Mouse (Mus musculus): Measurements from ENCODE around the gene Supt3. TPM values are rescaled to one million over a fixed set of nuclear protein-coding genes. Genes with fewer than 3 reads are reported as not detected.

The Supt3 gene
- polyA plus RNA-seq, 1 experiment from 2014 or later = 6.5 TPM

- 44% methylated on average over 3 of the region's 3 CpGs for WGBS (ENCODE audit: insufficient replicate concordance)
- Histone ChIP-seq H3K4me3 (replicated peaks) (no peak overlapping the region), H3K9me3 (replicated peaks) (no peaks in the 10 kb centered on the region), H3K9ac (no peak overlapping the region), H3K27ac (replicated peaks) (peak overlapping the region; percentile 85), H3K4me2 (0 out of 2 replicates have a peak overlapping the region, but pooled peaks have one; percentile 42), H3K36me3 (replicated peaks) (no peaks in the 10 kb centered on the region), H3K27me3 (no peaks in the 10 kb centered on the region), H3K4me1 (replicated peaks) (peaks cover 27% of the 10 kb centered on the region)
- no peak for ATAC-seq (ENCODE audit: insufficient read depth)
Measured at GRCm38 (mm10) chr17:44829587-44829986, 52.6 kb downstream of the Supt3 start.

DNA sequence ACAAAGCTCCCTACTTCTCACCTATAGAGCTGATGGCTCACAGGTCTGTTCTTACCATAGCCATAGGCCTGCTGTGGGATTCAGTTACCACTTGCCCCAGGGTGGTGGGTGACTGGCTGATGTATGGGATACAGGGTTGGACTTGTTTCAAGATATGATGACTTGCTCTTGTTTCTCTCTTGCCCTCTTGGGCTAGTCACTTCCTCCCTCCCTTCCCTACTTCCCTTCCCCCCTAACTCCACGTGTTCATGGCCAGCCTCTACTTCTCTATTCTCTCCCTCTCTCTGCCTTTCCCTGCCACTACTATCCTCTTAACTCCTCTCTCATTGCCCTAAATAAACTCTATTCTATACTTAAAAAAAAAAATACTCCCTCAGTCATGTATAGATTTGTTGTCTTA is 54.2 kb downstream of the Supt3 start:
- peaks cover 27% of the 10 kb centered on the region for H3K4me1 ChIP-seq (replicated peaks)
- H3K4me3 ChIP-seq (replicated peaks) = no peak overlapping the region
- no peaks in the 10 kb centered on the region for H3K27me3 ChIP-seq
- H3K9ac ChIP-seq = no peak overlapping the region
- no peaks in the 10 kb centered on the region for H3K36me3 ChIP-seq (replicated peaks)
- H3K9me3 ChIP-seq (replicated peaks) = no peaks in the 10 kb centered on the region
- WGBS (ENCODE audit: insufficient replicate concordance) = 20% methylated on average over 1 of the region's 1 CpGs
- no peak for ATAC-seq (ENCODE audit: insufficient read depth)
- H3K4me2 ChIP-seq = no peak overlapping the region
- H3K27ac ChIP-seq (replicated peaks) = no peak overlapping the region

DNA sequence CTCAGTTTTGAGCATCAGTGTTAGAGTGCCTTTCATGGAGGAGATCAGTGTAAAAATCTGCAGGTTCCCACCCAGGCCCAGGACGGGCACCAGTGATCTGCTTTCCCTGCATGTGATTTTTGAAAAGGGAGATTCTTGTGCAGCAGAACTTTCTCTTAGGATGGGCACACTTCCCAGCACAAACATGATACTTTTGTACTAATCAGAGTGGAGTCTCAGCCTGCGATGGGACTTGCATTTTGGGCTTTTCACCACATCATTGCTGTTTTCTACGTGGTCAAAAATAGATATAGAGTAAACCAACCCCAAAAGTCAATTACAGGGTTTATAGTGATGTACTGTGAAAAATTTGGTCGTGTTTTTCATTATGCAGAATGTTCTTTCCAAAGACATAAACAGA is 65.2 kb downstream of the Supt3 start:
- H3K36me3 ChIP-seq (replicated peaks) = no peaks in the 10 kb centered on the region
- H3K9me3 ChIP-seq (replicated peaks) = no peaks in the 10 kb centered on the region
- H3K4me3 ChIP-seq (replicated peaks) = no peak overlapping the region
- H3K27me3 ChIP-seq = no peaks in the 10 kb centered on the region
- no peak overlapping the region for H3K9ac ChIP-seq
- no peaks in the 10 kb centered on the region for H3K4me1 ChIP-seq (replicated peaks)
- H3K27ac ChIP-seq (replicated peaks) = no peak overlapping the region
- 63% methylated on average over 4 of the region's 4 CpGs for WGBS (ENCODE audit: insufficient replicate concordance)
- H3K4me2 ChIP-seq = no peak overlapping the region
- no peak for ATAC-seq (ENCODE audit: insufficient read depth)

GRCm38 (mm10) chr17:44863165-44863564 is 86.2 kb downstream of the Supt3 start:
- Histone ChIP-seq H3K4me1 (replicated peaks) (no peaks in the 10 kb centered on the region), H3K9me3 (replicated peaks) (no peaks in the 10 kb centered on the region), H3K4me3 (replicated peaks) (no peak overlapping the region), H3K27ac (replicated peaks) (no peak overlapping the region), H3K4me2 (no peak overlapping the region), H3K36me3 (replicated peaks) (no peaks in the 10 kb centered on the region), H3K27me3 (no peaks in the 10 kb centered on the region), H3K9ac (no peak overlapping the region)
- 76% methylated on average over 6 of the region's 6 CpGs for WGBS (ENCODE audit: insufficient replicate concordance)
- no peak for ATAC-seq (ENCODE audit: insufficient read depth)

DNA sequence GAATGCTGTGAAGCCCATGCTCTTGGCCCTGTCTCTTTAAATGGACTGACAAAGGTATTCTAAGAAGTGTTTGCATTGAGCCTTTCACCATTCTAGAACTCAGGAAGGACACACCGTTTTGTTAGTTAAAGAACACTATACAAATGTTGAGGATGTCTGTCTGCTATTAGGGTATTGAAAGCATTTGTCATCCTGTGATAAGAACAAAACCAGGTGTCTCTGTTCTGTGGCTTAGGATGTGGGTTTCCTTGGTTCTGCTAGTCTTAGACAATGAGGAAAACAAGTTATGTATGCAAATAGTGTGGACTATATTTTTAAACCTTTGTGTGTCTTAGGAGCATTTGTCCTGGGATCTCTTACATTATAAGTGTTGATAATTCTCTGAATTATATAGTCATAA is 116.6 kb downstream of the Supt3 start:
- WGBS (ENCODE audit: insufficient replicate concordance) = 14% methylated on average over 1 of the region's 1 CpGs
- ATAC-seq (ENCODE audit: insufficient read depth) = no peak
- H3K4me2 ChIP-seq = no peak overlapping the region
- no peaks in the 10 kb centered on the region for H3K4me1 ChIP-seq (replicated peaks)
- no peak overlapping the region for H3K27ac ChIP-seq (replicated peaks)
- H3K9ac ChIP-seq = no peak overlapping the region
- H3K27me3 ChIP-seq = no peaks in the 10 kb centered on the region
- H3K36me3 ChIP-seq (replicated peaks) = no peaks in the 10 kb centered on the region
- no peak overlapping the region for H3K4me3 ChIP-seq (replicated peaks)
- no peaks in the 10 kb centered on the region for H3K9me3 ChIP-seq (replicated peaks)

- no peaks in the 10 kb centered on the region for H3K27me3 ChIP-seq
- no peak overlapping the region for H3K9ac ChIP-seq
- H3K36me3 ChIP-seq (replicated peaks) = no peaks in the 10 kb centered on the region
- no peak overlapping the region for H3K4me3 ChIP-seq (replicated peaks)
- H3K9me3 ChIP-seq (replicated peaks) = no peaks in the 10 kb centered on the region
- no peak overlapping the region for H3K4me2 ChIP-seq
- H3K4me1 ChIP-seq (replicated peaks) = no peaks in the 10 kb centered on the region
- no peak for ATAC-seq (ENCODE audit: insufficient read depth)
- no peak overlapping the region for H3K27ac ChIP-seq (replicated peaks)
- 57% methylated on average over 4 of the region's 4 CpGs for WGBS (ENCODE audit: insufficient replicate concordance)
Measured at GRCm38 (mm10) chr17:44943536-44944090, 166.7 kb downstream of the Supt3 start.

DNA sequence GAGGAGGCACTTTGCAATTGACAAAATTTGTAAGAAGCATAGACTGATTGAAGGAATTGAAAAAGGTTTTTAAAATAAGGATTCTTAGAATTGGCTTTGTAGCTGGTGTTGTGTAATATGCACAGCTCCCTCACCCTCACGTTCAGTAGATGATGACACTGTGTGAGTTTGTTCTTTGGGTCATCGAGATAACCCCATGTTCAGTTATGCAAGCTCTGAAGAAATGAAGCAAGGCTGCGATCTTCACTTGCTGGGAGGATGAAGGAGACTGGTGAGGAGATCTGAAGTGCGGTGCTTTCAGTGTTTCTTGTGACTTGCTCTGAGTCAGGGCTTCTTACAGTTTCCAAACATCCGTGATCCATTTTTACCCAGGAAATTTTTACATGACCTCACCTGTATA is 168.4 kb downstream of the Supt3 start:
- no peak for ATAC-seq (ENCODE audit: insufficient read depth)
- WGBS (ENCODE audit: insufficient replicate concordance) = 63% methylated on average over 5 of the region's 5 CpGs
- H3K36me3 ChIP-seq (replicated peaks) = no peaks in the 10 kb centered on the region
- H3K27ac ChIP-seq (replicated peaks) = no peak overlapping the region
- no peak overlapping the region for H3K9ac ChIP-seq
- no peaks in the 10 kb centered on the region for H3K27me3 ChIP-seq
- H3K4me2 ChIP-seq = no peak overlapping the region
- H3K9me3 ChIP-seq (replicated peaks) = no peaks in the 10 kb centered on the region
- no peaks in the 10 kb centered on the region for H3K4me1 ChIP-seq (replicated peaks)
- no peak overlapping the region for H3K4me3 ChIP-seq (replicated peaks)

GRCm38 (mm10) chr17:44948321-44948720 is 171.4 kb downstream of the Supt3 start:
- Histone ChIP-seq H3K27me3 (no peaks in the 10 kb centered on the region), H3K4me2 (no peak overlapping the region), H3K4me1 (replicated peaks) (no peaks in the 10 kb centered on the region), H3K9me3 (replicated peaks) (no peaks in the 10 kb centered on the region), H3K4me3 (replicated peaks) (no peak overlapping the region), H3K36me3 (replicated peaks) (no peaks in the 10 kb centered on the region), H3K27ac (replicated peaks) (no peak overlapping the region), H3K9ac (no peak overlapping the region)
- WGBS (ENCODE audit: insufficient replicate concordance) = 78% methylated on average over 3 of the region's 3 CpGs
- ATAC-seq (ENCODE audit: insufficient read depth) = no peak

DNA sequence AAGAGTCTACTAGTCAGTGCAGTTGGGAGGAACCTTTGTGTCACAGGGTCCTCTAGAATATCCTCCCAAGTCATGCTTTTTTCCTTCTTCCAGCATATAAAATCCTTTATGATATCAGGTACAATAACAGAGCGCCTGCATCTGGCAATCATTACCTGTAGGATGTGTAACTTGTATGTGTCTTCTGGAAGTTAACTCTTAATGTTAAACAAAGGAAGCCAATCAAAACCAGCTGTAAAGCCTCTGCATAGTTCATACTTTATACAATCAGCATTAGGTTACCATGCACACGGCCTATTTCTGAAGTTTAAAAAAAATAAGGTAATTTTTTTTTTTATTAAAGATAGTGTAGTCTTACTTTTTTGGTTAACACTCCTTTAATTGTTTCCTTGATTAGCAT is 179.7 kb downstream of the Supt3 start:
- 68% methylated on average over 2 of the region's 2 CpGs for WGBS (ENCODE audit: insufficient replicate concordance)
- Histone ChIP-seq H3K9ac (no peak overlapping the region), H3K4me3 (replicated peaks) (no peak overlapping the region), H3K36me3 (replicated peaks) (no peaks in the 10 kb centered on the region), H3K9me3 (replicated peaks) (no peaks in the 10 kb centered on the region), H3K27ac (replicated peaks) (no peak overlapping the region), H3K27me3 (no peaks in the 10 kb centered on the region), H3K4me1 (replicated peaks) (no peaks in the 10 kb centered on the region), H3K4me2 (no peak overlapping the region)
- no peak for ATAC-seq (ENCODE audit: insufficient read depth)

DNA sequence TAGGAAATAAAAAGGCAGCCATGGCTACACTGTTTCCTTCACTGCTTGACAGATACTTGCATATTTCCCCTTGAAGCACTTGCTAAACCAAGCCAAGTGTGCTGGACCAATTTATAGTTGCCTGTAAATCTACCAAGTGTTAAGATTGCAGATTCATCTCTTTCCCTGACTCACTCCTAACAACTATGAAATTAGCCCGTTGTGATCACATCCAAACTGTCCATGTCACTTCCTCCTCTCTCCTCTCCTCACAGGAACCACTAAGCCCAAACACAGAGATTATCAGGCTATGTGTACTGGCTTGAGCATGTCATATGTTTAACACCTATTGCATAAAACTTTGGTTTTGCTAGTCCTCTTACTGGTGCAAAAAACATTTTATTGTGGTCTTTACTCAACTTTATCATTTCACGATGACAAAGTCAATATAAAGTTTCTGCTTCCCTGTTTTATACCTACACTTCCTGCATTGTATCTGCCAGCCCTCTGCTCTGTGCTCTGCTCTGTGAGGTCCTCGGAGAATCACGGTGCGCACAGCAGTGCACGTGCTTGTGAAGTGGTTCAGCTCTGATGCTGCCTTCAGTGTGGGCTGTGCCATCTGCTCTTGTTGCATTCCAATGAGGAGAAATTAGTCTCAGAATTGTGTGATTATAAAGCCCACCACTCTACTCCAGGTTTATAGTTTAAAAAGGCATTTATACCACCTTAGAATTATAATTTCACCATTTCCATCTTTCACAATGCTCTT is 186.3 kb downstream of the Supt3 start:
- no peak for ATAC-seq (ENCODE audit: insufficient read depth)
- 61% methylated on average over 6 of the region's 6 CpGs for WGBS (ENCODE audit: insufficient replicate concordance)

DNA sequence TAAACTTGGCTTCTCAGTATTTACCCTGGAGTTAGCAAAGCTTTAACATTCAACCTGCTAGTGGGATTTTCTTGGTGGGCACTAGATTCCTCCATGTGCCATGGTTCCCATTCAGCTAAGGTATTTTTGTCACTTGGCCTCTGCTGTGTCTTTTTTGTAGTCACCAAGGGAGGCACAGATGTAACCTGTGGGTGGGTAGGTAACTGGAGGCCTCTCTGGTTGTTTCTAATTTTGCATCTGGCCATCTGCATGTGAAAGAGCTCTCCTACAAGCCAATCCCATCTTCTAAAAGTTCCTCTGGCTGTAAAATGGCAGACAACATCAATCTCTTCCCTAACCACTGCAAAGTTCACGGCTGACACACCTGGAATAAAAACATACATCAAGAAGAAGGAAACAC is 190.2 kb downstream of the Supt3 start:
- Histone ChIP-seq H3K9ac (no peak overlapping the region), H3K4me1 (replicated peaks) (no peaks in the 10 kb centered on the region), H3K27me3 (no peaks in the 10 kb centered on the region), H3K36me3 (replicated peaks) (no peaks in the 10 kb centered on the region), H3K27ac (replicated peaks) (no peak overlapping the region), H3K9me3 (replicated peaks) (no peaks in the 10 kb centered on the region), H3K4me2 (no peak overlapping the region), H3K4me3 (replicated peaks) (no peak overlapping the region)
- 53% methylated on average over 1 of the region's 1 CpGs for WGBS (ENCODE audit: insufficient replicate concordance)
- ATAC-seq (ENCODE audit: insufficient read depth) = no peak

More for the DNA sequence above, 186.3 kb downstream of the Supt3 start:
- Histone ChIP-seq H3K9me3 (replicated peaks) (no peaks in the 10 kb centered on the region), H3K36me3 (replicated peaks) (no peaks in the 10 kb centered on the region), H3K4me2 (no peak overlapping the region), H3K4me1 (replicated peaks) (no peaks in the 10 kb centered on the region), H3K27ac (replicated peaks) (no peak overlapping the region), H3K9ac (no peak overlapping the region), H3K27me3 (no peaks in the 10 kb centered on the region), H3K4me3 (replicated peaks) (no peak overlapping the region)

- no peak overlapping the region for H3K9ac ChIP-seq
- no peak overlapping the region for H3K4me3 ChIP-seq (replicated peaks)
- H3K4me2 ChIP-seq = no peak overlapping the region
- H3K27ac ChIP-seq (replicated peaks) = no peak overlapping the region
- H3K27me3 ChIP-seq = no peaks in the 10 kb centered on the region
- no peak for ATAC-seq (ENCODE audit: insufficient read depth)
- H3K9me3 ChIP-seq (replicated peaks) = no peaks in the 10 kb centered on the region
- WGBS (ENCODE audit: insufficient replicate concordance) = 76% methylated on average over 3 of the region's 3 CpGs
- H3K36me3 ChIP-seq (replicated peaks) = no peaks in the 10 kb centered on the region
- H3K4me1 ChIP-seq (replicated peaks) = no peaks in the 10 kb centered on the region
Measured at GRCm38 (mm10) chr17:44970255-44970654, 193.3 kb downstream of the Supt3 start.

Data from liver, embryonic 15.5 days (tissue).